Mouse (Mus musculus): ENCODE measurements around the gene Ska2. TPM values are rescaled to one million over a fixed set of nuclear protein-coding genes. Genes with fewer than 3 reads are reported as not detected.

The Ska2 gene
- polyA plus RNA-seq, 1 experiment from 2014 or later: 66.7 TPM

- peak overlapping the region; percentile 55 for H3K4me2 ChIP-seq
- no peaks in the 10 kb centered on the region for H3K27me3 ChIP-seq
- WGBS: 1% methylated on average over 9 of the region's 9 CpGs
- H3K9ac ChIP-seq: peak overlapping the region; percentile 96
- H3K36me3 ChIP-seq: peaks cover 23% of the 10 kb centered on the region; the same call in 1 of the 2 replicates
- peaks cover 27% of the 10 kb centered on the region for H3K4me1 ChIP-seq
- H3K9me3 ChIP-seq: no peaks in the 10 kb centered on the region
- ATAC-seq (ENCODE audit: borderline replicate concordance, extremely low read depth, low FRiP score, low TSS enrichment): no peak
- H3K27ac ChIP-seq: peak overlapping the region; percentile 93
- peak overlapping the region; percentile 86 for H3K4me3 ChIP-seq
Observed at GRCm38 (mm10) chr11:87110172-87110909, 1.3 kb downstream of the Ska2 start.

- Histone ChIP-seq H3K27ac (no peak overlapping the region), H3K4me3 (no peak overlapping the region), H3K36me3 (peaks cover 64% of the 10 kb centered on the region), H3K9me3 (no peaks in the 10 kb centered on the region), H3K27me3 (no peaks in the 10 kb centered on the region), H3K4me1 (no peaks in the 10 kb centered on the region), H3K4me2 (no peak overlapping the region), H3K9ac (no peak overlapping the region)
- WGBS: 66% methylated on average over 8 of the region's 8 CpGs
- no peak for ATAC-seq (ENCODE audit: borderline replicate concordance, extremely low read depth, low FRiP score, low TSS enrichment)
Observed at GRCm38 (mm10) chr11:87121864-87122263, 12.8 kb downstream of the Ska2 start.

GRCm38 (mm10) chr11:87125562-87125961 lies 16.5 kb downstream of the Ska2 start:
- no peak for ATAC-seq (ENCODE audit: borderline replicate concordance, extremely low read depth, low FRiP score, low TSS enrichment)
- Histone ChIP-seq H3K27ac (peak overlapping the region; percentile 11; the same call in 1 of the 2 replicates), H3K4me1 (peaks cover 10% of the 10 kb centered on the region), H3K4me3 (no peak overlapping the region), H3K4me2 (peak overlapping the region; percentile 67), H3K36me3 (peaks cover 36% of the 10 kb centered on the region), H3K9ac (no peak overlapping the region), H3K27me3 (no peaks in the 10 kb centered on the region), H3K9me3 (no peaks in the 10 kb centered on the region)
- 42% methylated on average over 4 of the region's 4 CpGs for WGBS

GRCm38 (mm10) chr11:87126281-87126823 lies 17.3 kb downstream of the Ska2 start:
- WGBS: 1% methylated on average over 12 of the region's 12 CpGs
- Histone ChIP-seq H3K9me3 (no peaks in the 10 kb centered on the region), H3K4me2 (peak overlapping the region; percentile 67), H3K4me3 (peak overlapping the region; percentile 69), H3K4me1 (peaks cover 10% of the 10 kb centered on the region), H3K27ac (peak overlapping the region; percentile 77), H3K36me3 (peaks cover 31% of the 10 kb centered on the region), H3K27me3 (no peaks in the 10 kb centered on the region), H3K9ac (peak overlapping the region; percentile 33; the same call in 1 of the 2 replicates)
- 0 out of 2 replicates have a peak, but pooled peaks have one; percentile 14 for ATAC-seq (ENCODE audit: borderline replicate concordance, extremely low read depth, low FRiP score, low TSS enrichment)

GRCm38 (mm10) chr11:87126824-87127816 lies 18.1 kb downstream of the Ska2 start, which contains the start of gene Trim37:
Gene Trim37 (plus strand): TSS chr11:87127077.
- H3K9me3 ChIP-seq: no peaks in the 10 kb centered on the region
- H3K27me3 ChIP-seq: no peaks in the 10 kb centered on the region
- ATAC-seq (ENCODE audit: borderline replicate concordance, extremely low read depth, low FRiP score, low TSS enrichment): peak; percentile 94
- H3K27ac ChIP-seq: peak within 1 kb of the TSS; percentile 77
- peak within 1 kb of the TSS; percentile 69 for H3K4me3 ChIP-seq
- peaks cover 10% of the 10 kb centered on the region for H3K4me1 ChIP-seq
- peak within 1 kb of the TSS; percentile 66 for H3K9ac ChIP-seq
- H3K36me3 ChIP-seq: peaks cover 27% of the 10 kb centered on the region
- under 1% methylated on average over 89 of the region's 105 CpGs for WGBS
- H3K4me2 ChIP-seq: peak within 1 kb of the TSS; percentile 67

GRCm38 (mm10) chr11:87136233-87136632 lies 27.2 kb downstream of the Ska2 start:
- Histone ChIP-seq H3K27me3 (no peaks in the 10 kb centered on the region), H3K4me3 (no peak overlapping the region), H3K27ac (no peak overlapping the region), H3K4me1 (no peaks in the 10 kb centered on the region), H3K9me3 (no peaks in the 10 kb centered on the region), H3K36me3 (peaks cover 6% of the 10 kb centered on the region), H3K4me2 (no peak overlapping the region), H3K9ac (no peak overlapping the region)
- 85% methylated on average over 4 of the region's 4 CpGs for WGBS
- no peak for ATAC-seq (ENCODE audit: borderline replicate concordance, extremely low read depth, low FRiP score, low TSS enrichment)

- H3K9ac ChIP-seq: no peak overlapping the region
- H3K27me3 ChIP-seq: no peaks in the 10 kb centered on the region
- ATAC-seq (ENCODE audit: borderline replicate concordance, extremely low read depth, low FRiP score, low TSS enrichment): no peak
- H3K9me3 ChIP-seq: no peaks in the 10 kb centered on the region
- no peak overlapping the region for H3K27ac ChIP-seq
- no peaks in the 10 kb centered on the region for H3K4me1 ChIP-seq
- H3K4me3 ChIP-seq: no peak overlapping the region
- 85% methylated on average over 2 of the region's 2 CpGs for WGBS
- no peak overlapping the region for H3K4me2 ChIP-seq
- H3K36me3 ChIP-seq: no peaks in the 10 kb centered on the region
Observed at GRCm38 (mm10) chr11:87158012-87158411, 49.0 kb downstream of the Ska2 start.

- Histone ChIP-seq H3K4me1 (no peaks in the 10 kb centered on the region), H3K27me3 (no peaks in the 10 kb centered on the region)
Observed at GRCm38 (mm10) chr11:87162687-87163086, 53.7 kb downstream of the Ska2 start.

GRCm38 (mm10) chr11:87163751-87164150 lies 54.7 kb downstream of the Ska2 start:
- Histone ChIP-seq H3K4me2 (no peak overlapping the region), H3K9ac (no peak overlapping the region), H3K27ac (no peak overlapping the region), H3K27me3 (no peaks in the 10 kb centered on the region), H3K9me3 (no peaks in the 10 kb centered on the region), H3K4me3 (no peak overlapping the region), H3K36me3 (peaks cover 30% of the 10 kb centered on the region), H3K4me1 (no peaks in the 10 kb centered on the region)
- no peak for ATAC-seq (ENCODE audit: borderline replicate concordance, extremely low read depth, low FRiP score, low TSS enrichment)

More at GRCm38 (mm10) chr11:87162687-87163086, 53.7 kb downstream of the Ska2 start:
- 69% methylated on average over 4 of the region's 4 CpGs for WGBS
- H3K9me3 ChIP-seq: no peaks in the 10 kb centered on the region
- H3K4me3 ChIP-seq: no peak overlapping the region
- no peak overlapping the region for H3K27ac ChIP-seq
- H3K36me3 ChIP-seq: peaks cover 22% of the 10 kb centered on the region
- ATAC-seq (ENCODE audit: borderline replicate concordance, extremely low read depth, low FRiP score, low TSS enrichment): no peak
- H3K9ac ChIP-seq: no peak overlapping the region
- H3K4me2 ChIP-seq: no peak overlapping the region

- H3K4me1 ChIP-seq: no peaks in the 10 kb centered on the region
- H3K27ac ChIP-seq: no peak overlapping the region
- no peak overlapping the region for H3K4me3 ChIP-seq
- peaks cover 15% of the 10 kb centered on the region; the same call in 1 of the 2 replicates for H3K36me3 ChIP-seq
- 75% methylated on average over 5 of the region's 5 CpGs for WGBS
- no peak overlapping the region for H3K4me2 ChIP-seq
- ATAC-seq (ENCODE audit: borderline replicate concordance, extremely low read depth, low FRiP score, low TSS enrichment): no peak
- no peaks in the 10 kb centered on the region for H3K9me3 ChIP-seq
- no peaks in the 10 kb centered on the region for H3K27me3 ChIP-seq
- no peak overlapping the region for H3K9ac ChIP-seq
Observed at GRCm38 (mm10) chr11:87173625-87174024, 64.6 kb downstream of the Ska2 start.
